Mouse (Mus musculus) kidney, postnatal 14 days (tissue): Measurements from ENCODE around the gene Mgea5.

Experiments
- DNase-seq: peaks from one replicate; pipeline ENCODE4 v3.0.0; 2022; ENCODE audit warnings: mixed read lengths

The Mgea5 gene

GRCm38 (mm10) chr19:45725677-45726277, 57.9 kb downstream of the Mgea5 start:
- no peak for DNase-seq

DNA sequence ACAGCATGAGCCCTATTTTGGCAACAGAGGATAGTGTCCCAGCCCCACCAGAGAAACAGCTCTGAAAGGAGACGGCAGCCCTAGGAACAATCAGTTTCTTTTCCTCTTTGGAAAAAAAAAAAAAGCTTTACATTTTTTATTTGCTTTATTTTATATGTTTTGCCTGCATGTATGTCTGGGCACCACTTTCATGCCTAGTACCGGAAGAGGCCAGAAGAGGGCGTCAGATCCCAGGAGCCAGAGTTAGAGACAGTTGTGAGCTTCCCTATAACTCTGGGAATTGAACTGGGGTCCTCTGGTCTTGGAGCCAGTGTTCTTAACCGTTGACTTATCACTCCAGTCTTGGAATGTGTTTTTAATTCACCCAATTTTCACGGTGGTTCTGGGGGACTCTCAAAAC, 61.4 kb downstream of the Mgea5 start:
- no peak for DNase-seq

DNA sequence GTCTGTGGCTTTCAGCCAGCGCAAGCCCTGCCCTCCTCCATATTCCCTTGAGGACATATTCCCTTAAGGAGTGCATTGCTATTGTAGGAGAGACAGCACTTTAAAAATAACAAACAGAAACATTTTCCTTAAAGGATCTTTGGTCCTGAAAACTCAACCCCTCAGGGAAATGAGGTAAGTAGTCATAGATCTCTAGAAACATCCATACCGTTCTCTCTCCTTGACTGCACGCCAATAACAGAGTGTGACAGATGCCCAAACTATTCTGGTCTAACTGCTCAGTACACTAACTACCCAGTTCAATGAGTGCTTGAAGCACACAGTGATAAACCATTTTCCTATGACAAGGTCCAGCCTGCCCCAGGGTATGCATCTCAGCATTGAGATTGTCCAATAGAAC, 65.4 kb downstream of the Mgea5 start:
- DNase-seq, result no peak

DNA sequence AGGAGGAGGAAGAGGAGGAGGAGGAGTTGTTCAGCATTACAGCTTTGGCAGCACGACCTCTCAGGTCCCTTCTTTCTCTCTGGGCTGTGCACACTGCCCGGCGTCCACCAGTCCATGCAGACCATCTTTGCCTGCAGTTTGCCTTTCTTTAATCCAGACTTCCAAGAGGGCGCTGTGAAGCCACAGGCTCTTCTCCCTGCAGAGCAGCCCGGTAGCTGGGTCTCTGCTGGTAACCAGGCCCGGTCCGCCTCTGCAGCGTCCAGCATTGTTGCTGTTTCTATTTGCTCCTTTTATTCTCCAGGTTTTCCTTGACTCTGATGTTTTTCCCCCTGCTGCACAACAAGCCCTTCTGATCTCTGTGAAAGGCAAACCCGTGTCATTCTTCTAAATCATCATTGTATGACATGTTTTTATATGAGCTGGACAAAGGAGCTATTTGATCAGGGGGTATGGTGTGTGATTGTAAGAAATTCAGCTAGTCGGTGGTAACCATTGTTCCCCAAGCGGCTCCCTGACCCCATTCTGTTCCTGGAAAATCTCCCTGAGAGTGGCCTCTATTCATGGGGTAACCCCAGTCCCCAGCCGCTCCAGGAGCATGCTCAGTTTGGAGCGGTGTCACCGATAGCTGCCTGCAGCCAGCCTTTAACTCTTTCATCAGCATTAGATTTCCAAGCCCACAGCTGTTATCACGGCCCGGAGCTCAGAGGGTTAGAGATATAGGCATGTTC, 66.0 kb downstream of the Mgea5 start:
- DNase-seq, result peak; percentile 44

DNA sequence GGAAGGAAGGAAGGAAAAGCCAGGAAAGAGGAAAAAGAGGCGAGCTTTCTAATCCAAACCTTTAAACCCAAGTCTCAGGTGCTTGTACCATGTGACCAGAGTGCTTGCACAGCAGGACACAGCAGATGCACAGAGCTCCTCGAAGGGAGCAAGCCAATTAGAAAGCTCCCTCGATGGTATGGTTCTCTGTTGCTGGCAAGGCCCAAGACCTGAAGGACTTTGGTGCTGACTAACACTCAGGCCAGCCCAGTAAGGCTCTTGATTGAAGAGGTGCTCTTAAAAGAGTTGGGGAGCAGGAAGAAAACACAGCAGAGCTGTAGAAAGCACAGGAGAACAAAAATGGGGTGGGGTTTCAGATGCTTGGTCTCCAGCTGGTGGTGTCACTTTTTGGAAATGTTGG, 74.9 kb downstream of the Mgea5 start:
- no peak for DNase-seq
